Mouse (Mus musculus) megakaryocyte, adult 5-6 weeks (primary cell): ENCODE measurements around the gene Ei24. TPM values are rescaled to one million over a fixed set of nuclear protein-coding genes. Genes with fewer than 3 reads are reported as not detected.

Experiments
- ATAC-seq: 2 replicates; pipeline ENCODE4 v1.8.0; 2016; ENCODE audit warnings: mild to moderate bottlenecking, inconsistent platforms; ENCODE audit not compliant: poor library complexity, severe bottlenecking
- total RNA-seq, 2 experiments: library from RNA; stranded (forward) in 1 of 2; stranded (reverse) in 1 of 2; fragments of 153-499, 151-499 nt in 1 of 2; fragments of 221-1000, 200-1000 nt in 1 of 2; gene quantifications; 2 replicates each; pipeline versions ENCODE4 v1.2.3 to v1.2.4; 2015 to 2017

The Ei24 gene
- total RNA-seq, 2 experiments from 2014 or later = 32.5 to 35.4 TPM

- ATAC-seq = no peak
Observed at GRCm38 (mm10) chr9:36794487-36794886, 2.7 kb downstream of the Ei24 start.

- ATAC-seq = no peak
Observed at GRCm38 (mm10) chr9:36792191-36792590, 5.0 kb downstream of the Ei24 start.

- ATAC-seq = no peak
Observed at GRCm38 (mm10) chr9:36783921-36784320, 13.3 kb downstream of the Ei24 start.

- no peak for ATAC-seq
Observed at GRCm38 (mm10) chr9:36769048-36769413, 28.2 kb downstream of the Ei24 start.

GRCm38 (mm10) chr9:36768156-36769047 is 28.8 kb downstream of the Ei24 start:
- peak; percentile 19 for ATAC-seq

DNA sequence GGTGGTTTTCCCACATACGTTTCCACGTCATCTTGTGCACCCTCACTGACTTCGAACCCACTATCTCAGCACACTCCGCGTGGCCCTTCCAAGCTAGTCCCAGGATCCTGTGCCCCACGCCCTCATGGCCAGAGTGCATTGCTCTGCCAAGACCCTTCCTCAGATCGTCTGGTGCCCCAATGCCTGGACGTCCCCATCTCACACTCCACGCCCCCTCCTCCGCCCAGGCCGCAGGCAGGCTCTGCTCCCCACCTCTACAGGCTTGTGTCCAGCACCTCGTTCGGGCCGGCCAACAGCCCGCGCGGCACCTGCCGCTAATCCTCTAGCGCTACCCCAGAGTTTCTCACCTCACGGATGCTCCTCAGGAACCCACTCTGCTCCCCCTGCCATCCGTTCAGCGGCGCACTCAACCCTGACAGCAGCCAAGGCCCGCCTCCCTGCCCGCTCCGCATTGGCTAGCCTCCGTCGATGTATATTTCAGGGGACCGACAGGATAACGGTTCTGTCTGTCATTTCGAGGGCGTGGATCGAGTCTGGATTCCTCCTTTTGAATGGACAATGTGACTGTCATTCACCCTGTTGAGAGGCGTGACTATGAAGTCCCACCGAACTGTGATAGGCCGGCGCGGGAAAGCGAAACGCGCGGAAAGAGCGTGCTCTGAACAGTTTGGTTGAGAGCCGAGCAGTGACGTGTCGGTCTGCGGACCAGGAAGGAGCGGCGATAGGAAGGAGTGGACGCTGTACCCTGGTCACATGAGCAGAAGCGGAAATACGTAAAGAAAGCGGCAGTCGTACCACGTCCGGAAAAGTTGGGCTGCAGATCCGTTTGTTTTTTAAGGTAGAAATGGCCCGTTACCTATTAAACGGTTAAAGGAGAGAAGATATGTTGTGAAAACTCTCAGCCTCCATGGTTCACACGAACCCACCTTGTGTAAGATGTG is 29.7 kb downstream of the Ei24 start, which contains the start of gene Stt3a:
Stt3a (minus strand) TSS at position 477 of the 941 bp plus-strand sequence.
- peak; percentile 91 for ATAC-seq

DNA sequence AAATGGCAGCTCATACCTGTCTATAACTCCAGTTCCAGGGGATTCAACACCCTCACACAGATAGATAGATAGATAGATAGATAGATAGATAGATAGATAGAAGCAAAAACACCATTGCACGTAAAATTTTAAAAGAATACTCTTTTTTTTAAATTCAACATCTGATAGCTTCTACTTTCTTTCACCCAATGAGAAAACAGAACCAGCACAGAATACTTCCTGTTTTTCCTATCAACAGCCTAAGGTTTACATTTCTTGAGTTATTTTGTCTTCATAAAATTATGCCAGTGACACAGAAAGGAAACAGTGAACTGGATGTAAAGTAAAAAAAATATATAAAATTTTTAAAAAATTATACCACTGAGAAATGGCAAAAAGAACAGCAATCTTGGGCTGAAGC is 32.8 kb downstream of the Ei24 start:
- no peak for ATAC-seq

Other genes with a start within 250 kb of the Ei24 start
- gene Gm17689, start 214.8 kb downstream of the Ei24 start, total RNA-seq (2015) = not detected in 2 replicates
- gene Gm17689, start 214.8 kb downstream of the Ei24 start, total RNA-seq (2017) = not detected in 2 replicates
- gene A630095E13Rik, start 154.0 kb downstream of the Ei24 start, total RNA-seq (2015) = not detected in 2 replicates
- not detected in 2 replicates for gene A630095E13Rik, start 154.0 kb downstream of the Ei24 start, total RNA-seq (2017)
- gene Acrv1, start 104.2 kb downstream of the Ei24 start, total RNA-seq (2015) = not detected in 2 replicates
- not detected in 2 replicates for gene Acrv1, start 104.2 kb downstream of the Ei24 start, total RNA-seq (2017)
- gene Chek1, start 70.3 kb downstream of the Ei24 start, total RNA-seq (2015) = 13.1 and 21.0 TPM in 2 replicates
- 19.7 and 33.2 TPM in 2 replicates for gene Chek1, start 70.3 kb downstream of the Ei24 start, total RNA-seq (2017)
- 203 and 208 TPM in 2 replicates for gene Stt3a, start 29.7 kb downstream of the Ei24 start, total RNA-seq (2015)
- gene Stt3a, start 29.7 kb downstream of the Ei24 start, total RNA-seq (2017) = 453 and 508 TPM in 2 replicates
- 0.52 TPM in 1 of 2 replicates, not detected in the other for gene Fez1, start 24.5 kb upstream of the Ei24 start, total RNA-seq (2015)
- 0.18 TPM in 1 of 2 replicates, not detected in the other for gene Fez1, start 24.5 kb upstream of the Ei24 start, total RNA-seq (2017)